Mouse (Mus musculus): Measurements from ENCODE around the gene Glis3. TPM values are rescaled to one million over a fixed set of nuclear protein-coding genes. Genes with fewer than 3 reads are reported as not detected.

The Glis3 gene
- polyA plus RNA-seq, 1 experiment, result 6.5 TPM

DNA sequence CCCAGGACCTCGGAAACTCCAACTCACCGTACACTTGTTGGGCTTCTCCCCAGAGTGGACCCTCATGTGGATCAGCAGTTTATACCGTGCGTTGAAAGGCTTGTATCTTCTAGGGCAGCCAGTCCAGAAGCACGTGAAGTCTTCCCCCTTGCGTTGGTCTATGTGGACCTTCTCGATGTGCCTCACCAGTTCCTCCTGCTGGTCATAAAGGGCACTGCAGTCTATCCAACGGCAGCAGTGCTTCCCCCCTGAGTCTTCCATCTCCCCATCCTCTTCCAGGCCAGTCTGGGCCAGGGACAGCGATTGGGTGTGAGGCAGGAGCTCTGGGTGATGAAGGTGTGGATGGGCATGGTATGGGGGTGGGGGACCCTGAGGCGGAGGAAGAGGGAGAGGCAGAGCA is 149.0 kb downstream of the Glis3 start:
- WGBS, result 68% methylated on average over 10 of the region's 10 CpGs

DNA sequence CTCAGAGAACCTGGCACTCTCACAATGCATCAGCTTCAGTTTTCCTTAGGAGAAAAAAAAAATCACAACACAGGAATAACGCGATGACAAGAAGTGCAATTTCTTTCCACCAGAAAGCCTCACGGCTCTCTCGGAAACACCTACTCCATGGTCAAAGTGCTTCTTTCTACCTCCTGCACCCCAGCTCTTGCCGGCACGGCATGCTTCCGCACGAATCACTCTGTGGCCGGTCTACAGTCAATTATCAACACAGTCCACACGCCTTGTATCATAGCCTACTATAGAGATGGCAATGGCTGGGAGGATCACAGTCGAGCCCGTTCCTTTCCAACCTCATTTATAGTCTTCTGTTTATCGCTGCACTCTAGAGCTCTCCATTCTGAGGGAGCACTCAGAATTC is 150.9 kb downstream of the Glis3 start:
- DNase-seq, result no peak
- H3K4me1 ChIP-seq (ENCODE audit: control insufficient read depth, insufficient read depth, low read length), result no peaks in the 10 kb centered on the region
- no peak for TF ChIP-seq POLR2A (IDR thresholded peaks at IDR 0.05; ENCODE audit: borderline replicate concordance, extremely low read depth, low read depth, low read length)
- H3K4me3 ChIP-seq (replicated peaks; ENCODE audit: extremely low read depth, low read depth, low read length), result no peak overlapping the region
- 92% methylated on average over 13 of the region's 13 CpGs for WGBS

More for the DNA sequence above, 149.0 kb downstream of the Glis3 start:
- TF ChIP-seq POLR2A (IDR thresholded peaks at IDR 0.05; ENCODE audit: borderline replicate concordance, extremely low read depth, low read depth, low read length), result no peak
- peak; percentile 84 for TF ChIP-seq CTCF (IDR thresholded peaks at IDR 0.05; ENCODE audit: insufficient read depth, low read length)
- H3K4me3 ChIP-seq (replicated peaks; ENCODE audit: extremely low read depth, low read depth, low read length), result no peak overlapping the region
- peak; percentile 40 for DNase-seq
- H3K4me1 ChIP-seq (ENCODE audit: control insufficient read depth, insufficient read depth, low read length), result no peaks in the 10 kb centered on the region

DNA sequence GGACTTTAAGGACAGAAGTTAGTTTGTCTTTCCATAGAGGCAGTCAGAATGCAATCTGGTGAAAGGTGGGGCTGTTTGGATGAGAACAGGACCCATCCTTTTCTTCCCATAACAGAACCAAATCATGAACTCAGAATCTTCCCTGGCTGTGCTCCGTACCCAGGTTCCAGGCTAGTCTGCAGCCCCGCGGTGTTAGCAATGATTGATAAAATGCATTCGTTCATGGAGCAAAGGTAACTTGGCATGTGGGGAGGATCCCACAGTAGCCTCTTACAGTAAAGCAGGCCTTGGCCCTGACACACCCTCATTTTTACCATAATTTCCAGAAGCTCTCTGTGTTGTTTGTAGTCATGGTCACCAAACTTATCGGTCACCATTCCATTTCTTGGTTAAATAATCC is 152.4 kb downstream of the Glis3 start:
- DNase-seq, result no peak
- TF ChIP-seq CTCF (IDR thresholded peaks at IDR 0.05; ENCODE audit: insufficient read depth, low read length) (no peak), POLR2A (IDR thresholded peaks at IDR 0.05; ENCODE audit: borderline replicate concordance, extremely low read depth, low read depth, low read length) (no peak)
- H3K4me3 ChIP-seq (replicated peaks; ENCODE audit: extremely low read depth, low read depth, low read length), result no peak overlapping the region
- 98% methylated on average over 5 of the region's 5 CpGs for WGBS
- H3K4me1 ChIP-seq (ENCODE audit: control insufficient read depth, insufficient read depth, low read length), result no peaks in the 10 kb centered on the region

DNA sequence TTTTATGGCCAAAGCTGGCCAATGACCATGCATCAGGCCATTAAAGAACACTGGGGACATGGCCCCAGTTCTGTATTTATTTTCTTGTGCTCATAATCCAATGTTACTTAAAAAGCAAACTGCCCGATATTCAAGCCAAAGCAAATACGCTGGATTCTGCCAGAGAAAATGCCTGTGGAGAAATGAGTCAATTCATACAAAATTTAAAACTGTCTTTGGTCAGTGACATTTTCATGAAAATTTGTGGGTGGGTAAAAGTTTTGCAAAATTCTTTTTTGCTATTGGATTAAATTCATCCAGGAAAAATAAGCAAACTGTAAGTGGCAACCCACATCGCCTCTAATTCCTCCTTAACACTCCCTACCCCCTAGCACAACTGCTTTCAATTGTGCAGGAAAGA is 154.5 kb downstream of the Glis3 start:
- no peaks in the 10 kb centered on the region for H3K4me1 ChIP-seq (ENCODE audit: control insufficient read depth, insufficient read depth, low read length)
- 88% methylated on average over 3 of the region's 3 CpGs for WGBS
- H3K4me3 ChIP-seq (replicated peaks; ENCODE audit: extremely low read depth, low read depth, low read length), result no peak overlapping the region
- DNase-seq, result no peak
- TF ChIP-seq CTCF (IDR thresholded peaks at IDR 0.05; ENCODE audit: insufficient read depth, low read length) (no peak), POLR2A (IDR thresholded peaks at IDR 0.05; ENCODE audit: borderline replicate concordance, extremely low read depth, low read depth, low read length) (no peak)

DNA sequence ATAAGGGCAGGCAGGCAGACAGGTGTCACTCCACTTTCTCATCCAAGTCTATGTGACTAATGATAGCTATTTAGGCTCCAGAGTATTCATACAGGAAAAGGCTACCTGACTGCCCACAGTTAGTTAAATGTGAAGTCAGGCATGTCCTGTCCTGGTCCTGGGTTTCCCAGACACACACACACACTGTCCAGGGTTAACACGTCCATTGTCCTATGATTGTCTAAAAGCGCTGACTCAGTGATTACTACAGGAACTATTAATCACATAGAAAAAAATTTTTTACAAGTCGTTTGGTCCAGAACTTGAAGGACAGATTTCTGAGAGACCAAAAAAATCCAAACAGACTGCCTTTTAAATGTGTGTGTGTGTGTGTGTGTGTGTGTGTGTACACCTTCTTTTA is 157.6 kb downstream of the Glis3 start:
- no peak for DNase-seq
- no peaks in the 10 kb centered on the region for H3K4me1 ChIP-seq (ENCODE audit: control insufficient read depth, insufficient read depth, low read length)
- whole genome bisulfite sequencing, result 65% methylated on average over 3 of the region's 3 CpGs
- no peak overlapping the region for H3K4me3 ChIP-seq (replicated peaks; ENCODE audit: extremely low read depth, low read depth, low read length)
- TF ChIP-seq POLR2A (IDR thresholded peaks at IDR 0.05; ENCODE audit: borderline replicate concordance, extremely low read depth, low read depth, low read length), result no peak
- no peak for TF ChIP-seq CTCF (IDR thresholded peaks at IDR 0.05; ENCODE audit: insufficient read depth, low read length)

DNA sequence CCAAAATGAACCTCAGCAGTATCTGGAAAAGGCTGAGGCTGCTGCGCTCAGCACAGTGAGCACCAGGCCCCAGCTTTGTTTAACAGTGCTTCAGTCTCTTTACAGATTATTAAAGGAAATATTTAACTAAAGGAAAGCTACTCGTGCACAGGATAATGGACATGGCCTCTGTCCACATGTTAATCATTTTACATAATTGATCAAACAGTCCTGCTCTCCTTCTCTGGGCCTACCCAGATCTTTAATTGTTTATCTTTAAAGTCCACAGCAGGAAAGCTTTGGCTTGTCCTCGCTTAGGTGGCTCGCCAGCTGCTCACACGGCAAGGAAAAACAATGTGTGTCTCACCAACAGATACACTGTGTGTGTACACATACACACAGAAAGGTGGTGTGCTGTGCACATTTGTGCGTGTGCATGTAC is 159.1 kb downstream of the Glis3 start:
- no peak overlapping the region for H3K4me3 ChIP-seq (replicated peaks; ENCODE audit: extremely low read depth, low read depth, low read length)
- 81% methylated on average over 6 of the region's 6 CpGs for WGBS
- TF ChIP-seq CTCF (IDR thresholded peaks at IDR 0.05; ENCODE audit: insufficient read depth, low read length) (no peak), POLR2A (IDR thresholded peaks at IDR 0.05; ENCODE audit: borderline replicate concordance, extremely low read depth, low read depth, low read length) (no peak)
- H3K4me1 ChIP-seq (ENCODE audit: control insufficient read depth, insufficient read depth, low read length), result no peaks in the 10 kb centered on the region
- no peak for DNase-seq

DNA sequence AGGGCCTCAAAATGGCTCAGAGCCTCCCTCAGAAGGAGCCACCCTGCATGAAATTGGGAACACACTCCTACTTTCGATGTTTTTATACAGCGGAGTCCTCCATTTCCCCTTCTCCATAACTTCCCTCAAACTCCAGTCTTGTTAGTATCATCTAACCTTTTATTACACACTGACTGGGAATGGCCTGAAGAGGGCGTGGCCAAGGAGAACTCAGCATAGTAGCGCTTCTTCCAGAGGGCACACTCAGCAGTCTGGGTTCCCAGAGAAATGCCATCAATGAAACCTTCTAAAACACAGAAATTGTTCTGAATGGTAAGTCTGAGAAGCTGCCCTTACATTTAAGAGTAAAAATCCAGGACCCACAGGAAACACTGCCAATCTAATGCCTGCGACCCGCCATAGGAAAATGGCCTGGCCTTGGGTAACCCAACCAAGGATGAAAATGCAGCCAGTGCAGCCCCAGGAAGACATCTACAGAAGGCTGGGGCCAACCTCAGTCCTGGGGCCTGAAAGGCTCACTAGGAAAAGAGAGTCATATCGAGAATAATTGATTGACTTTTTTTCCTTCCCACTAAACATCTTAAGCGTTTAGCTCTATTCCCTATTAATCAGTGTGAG is 159.6 kb downstream of the Glis3 start:
- DNase-seq, result no peak
- Histone ChIP-seq H3K4me1 (ENCODE audit: control insufficient read depth, insufficient read depth, low read length) (no peaks in the 10 kb centered on the region), H3K4me3 (replicated peaks; ENCODE audit: extremely low read depth, low read depth, low read length) (no peak overlapping the region)
- no peak for TF ChIP-seq CTCF (IDR thresholded peaks at IDR 0.05; ENCODE audit: insufficient read depth, low read length)
- no peak for TF ChIP-seq POLR2A (IDR thresholded peaks at IDR 0.05; ENCODE audit: borderline replicate concordance, extremely low read depth, low read depth, low read length)
- WGBS, result 90% methylated on average over 8 of the region's 8 CpGs

DNA sequence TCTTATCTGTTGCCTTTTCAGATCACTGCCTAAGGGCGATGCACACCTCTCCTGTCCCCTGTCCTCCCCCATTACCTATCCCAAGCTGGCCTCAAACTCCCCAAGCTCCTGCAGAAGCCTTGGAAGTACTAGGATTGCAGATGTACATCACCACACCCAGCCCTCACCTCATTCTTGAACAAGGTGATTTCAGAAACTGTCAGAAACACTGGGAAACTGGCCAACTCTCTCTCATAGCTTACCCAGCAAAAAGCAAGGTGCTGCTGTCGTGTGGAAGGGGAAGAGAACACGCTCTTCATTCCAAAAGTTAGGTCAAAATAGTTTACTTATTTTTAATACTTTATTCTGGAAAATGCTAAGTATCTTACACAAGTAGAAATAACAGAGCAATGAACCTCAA is 160.6 kb downstream of the Glis3 start:
- no peak for TF ChIP-seq POLR2A (IDR thresholded peaks at IDR 0.05; ENCODE audit: borderline replicate concordance, extremely low read depth, low read depth, low read length)
- TF ChIP-seq CTCF (IDR thresholded peaks at IDR 0.05; ENCODE audit: insufficient read depth, low read length), result no peak
- WGBS, result 79% methylated on average over 3 of the region's 3 CpGs
- DNase-seq, result no peak
- Histone ChIP-seq H3K4me3 (replicated peaks; ENCODE audit: extremely low read depth, low read depth, low read length) (no peak overlapping the region), H3K4me1 (ENCODE audit: control insufficient read depth, insufficient read depth, low read length) (no peaks in the 10 kb centered on the region)

DNA sequence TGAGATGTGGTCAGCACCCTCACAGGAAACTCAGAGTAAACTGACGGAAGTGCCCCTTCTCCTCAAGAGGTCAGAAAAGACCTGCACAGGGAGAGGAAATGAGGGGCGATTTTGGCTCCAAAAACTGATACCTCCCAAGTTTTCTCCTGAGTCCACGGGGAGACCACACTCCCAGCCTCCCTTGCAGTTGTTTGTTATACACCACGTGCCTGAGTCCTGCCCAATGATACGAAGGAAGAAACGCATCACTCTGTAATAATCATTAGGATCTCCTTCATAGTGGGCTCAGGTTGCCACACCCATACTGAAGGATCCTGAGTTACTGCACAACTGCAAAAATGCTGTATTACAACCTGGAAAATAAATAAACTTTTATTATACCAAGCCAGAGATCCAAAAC is 161.0 kb downstream of the Glis3 start:
- no peak for TF ChIP-seq POLR2A (IDR thresholded peaks at IDR 0.05; ENCODE audit: borderline replicate concordance, extremely low read depth, low read depth, low read length)
- TF ChIP-seq CTCF (IDR thresholded peaks at IDR 0.05; ENCODE audit: insufficient read depth, low read length), result no peak

DNA sequence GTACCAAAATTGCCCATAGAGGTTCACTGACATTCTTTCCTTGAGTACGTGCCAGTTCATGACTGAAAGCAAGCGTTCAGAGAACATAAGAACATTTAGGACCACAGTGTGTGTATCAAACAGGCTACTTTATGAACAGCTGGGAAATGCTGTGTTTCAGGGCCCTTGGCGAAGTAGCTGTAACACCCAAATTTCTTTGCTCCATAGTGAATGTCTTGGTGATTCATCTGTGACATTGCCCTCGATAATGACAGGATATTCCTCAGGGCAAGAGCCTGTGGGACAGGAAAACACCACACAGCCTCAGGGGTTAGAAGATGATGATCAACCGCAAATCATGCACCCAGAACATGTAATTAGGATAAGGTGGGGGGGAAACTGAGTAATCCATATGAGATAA is 161.6 kb downstream of the Glis3 start:
- H3K4me1 ChIP-seq (ENCODE audit: control insufficient read depth, insufficient read depth, low read length), result no peaks in the 10 kb centered on the region
- TF ChIP-seq POLR2A (IDR thresholded peaks at IDR 0.05; ENCODE audit: borderline replicate concordance, extremely low read depth, low read depth, low read length), result no peak
- TF ChIP-seq CTCF (IDR thresholded peaks at IDR 0.05; ENCODE audit: insufficient read depth, low read length), result no peak
- no peak for DNase-seq

More for the DNA sequence above, 161.0 kb downstream of the Glis3 start:
- WGBS, result 70% methylated on average over 6 of the region's 6 CpGs
- no peak for DNase-seq
- Histone ChIP-seq H3K4me1 (ENCODE audit: control insufficient read depth, insufficient read depth, low read length) (no peaks in the 10 kb centered on the region), H3K4me3 (replicated peaks; ENCODE audit: extremely low read depth, low read depth, low read length) (no peak overlapping the region)

More for the DNA sequence above, 161.6 kb downstream of the Glis3 start:
- WGBS, result 71% methylated on average over 5 of the region's 5 CpGs
- H3K4me3 ChIP-seq (replicated peaks; ENCODE audit: extremely low read depth, low read depth, low read length), result no peak overlapping the region

Data from lung, adult 2 months (tissue).